Mouse (Mus musculus) retina, postnatal 7 days (tissue): ENCODE data around the gene Tspan5.

Experiments used
- DNase-seq: peaks from one replicate; pipeline ENCODE4 v3.0.0-alpha.2; 2012; ENCODE audit warnings: low read depth, low spot score

Gene Tspan5

DNA sequence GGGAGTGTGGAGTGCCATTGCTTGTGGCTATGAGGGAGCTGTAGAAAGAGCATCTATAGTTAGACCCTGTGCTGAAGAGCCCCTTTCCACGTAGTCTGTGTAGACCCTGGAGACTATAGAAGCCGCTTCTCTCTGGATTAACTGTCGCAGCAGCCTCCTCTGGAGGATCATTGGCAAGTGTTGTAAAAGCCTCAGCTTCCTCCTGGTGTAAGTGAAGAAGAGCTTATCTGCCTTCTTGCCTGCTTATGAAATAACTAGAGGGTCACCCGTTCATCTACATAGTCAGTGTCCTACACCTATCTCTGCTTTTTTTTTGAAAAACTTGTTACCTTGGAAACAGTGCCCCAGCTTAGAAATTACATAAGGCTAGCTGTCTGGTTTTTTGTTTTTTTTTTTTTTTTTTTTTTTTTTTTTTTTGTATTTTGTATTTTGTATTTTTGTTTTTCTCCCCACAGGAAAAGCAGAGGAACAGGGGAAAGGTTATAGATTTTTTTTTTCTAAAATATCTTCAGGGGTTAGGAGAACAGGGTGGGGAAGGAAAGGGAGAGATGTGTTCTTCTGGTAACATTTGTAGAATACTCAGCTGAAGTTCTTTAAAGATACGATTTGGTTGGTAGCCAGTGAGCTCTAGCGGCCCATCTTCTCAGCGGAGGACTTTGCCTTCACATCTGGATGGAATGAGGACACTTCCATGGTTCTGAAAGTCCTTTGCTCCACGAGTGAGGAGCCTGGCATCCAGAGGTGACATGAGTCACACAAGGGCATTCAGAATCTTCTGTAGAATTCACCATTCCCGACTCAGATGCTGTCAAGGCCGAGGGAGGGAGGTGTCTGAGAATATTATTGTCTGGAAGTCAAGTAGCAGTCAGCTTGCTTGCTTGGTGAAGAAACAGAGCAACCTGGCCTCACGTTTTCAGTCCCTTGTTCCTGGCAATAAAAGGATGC lies 62.4 kb downstream of the Tspan5 start:
- no peak for DNase-seq

GRCm38 (mm10) chr3:138807795-138808194 lies 65.8 kb downstream of the Tspan5 start:
- no peak for DNase-seq

DNA sequence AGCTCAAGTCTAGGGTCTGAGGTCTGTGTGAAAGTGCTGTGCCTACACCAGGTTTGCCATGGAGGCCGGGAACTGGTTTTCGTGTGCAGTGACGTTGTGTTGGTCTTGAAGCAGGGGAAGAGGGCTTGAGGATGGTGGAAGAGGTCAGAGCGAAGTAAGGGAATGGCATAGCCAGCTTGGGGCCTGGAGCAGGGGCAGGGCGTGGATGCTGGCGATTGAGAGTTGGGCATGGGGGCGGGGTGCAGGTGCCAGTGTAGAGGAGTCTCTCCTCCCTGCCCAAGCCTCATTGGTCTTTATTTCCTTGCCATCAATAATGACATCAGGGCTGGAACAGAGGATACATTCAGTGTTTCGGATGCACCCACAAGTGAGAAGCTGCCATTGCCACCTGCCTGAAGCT lies 67.5 kb downstream of the Tspan5 start:
- DNase-seq: no peak

DNA sequence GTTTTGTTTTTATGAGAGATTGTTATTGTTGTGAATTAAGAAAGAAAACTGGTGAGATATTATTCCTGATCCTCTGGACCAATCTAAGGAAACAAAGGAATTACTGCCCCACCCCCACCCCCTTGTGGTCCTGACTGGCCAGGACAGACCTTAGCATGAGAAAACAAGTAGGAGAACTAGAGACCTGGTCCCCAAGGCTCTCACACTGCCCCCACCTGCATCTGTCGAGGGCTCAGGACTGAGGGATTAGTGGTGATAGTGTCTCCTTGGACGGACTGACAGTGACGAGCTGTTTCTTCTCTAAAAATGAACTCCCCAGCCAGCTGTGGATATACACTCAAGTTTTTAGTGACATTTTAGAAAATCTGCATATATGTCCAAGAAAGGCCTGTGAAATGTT lies 70.6 kb downstream of the Tspan5 start:
- no peak for DNase-seq

- no peak for DNase-seq
Measured at GRCm38 (mm10) chr3:138813139-138813810, 71.3 kb downstream of the Tspan5 start.

GRCm38 (mm10) chr3:138814457-138814856 lies 72.5 kb downstream of the Tspan5 start:
- no peak for DNase-seq

DNA sequence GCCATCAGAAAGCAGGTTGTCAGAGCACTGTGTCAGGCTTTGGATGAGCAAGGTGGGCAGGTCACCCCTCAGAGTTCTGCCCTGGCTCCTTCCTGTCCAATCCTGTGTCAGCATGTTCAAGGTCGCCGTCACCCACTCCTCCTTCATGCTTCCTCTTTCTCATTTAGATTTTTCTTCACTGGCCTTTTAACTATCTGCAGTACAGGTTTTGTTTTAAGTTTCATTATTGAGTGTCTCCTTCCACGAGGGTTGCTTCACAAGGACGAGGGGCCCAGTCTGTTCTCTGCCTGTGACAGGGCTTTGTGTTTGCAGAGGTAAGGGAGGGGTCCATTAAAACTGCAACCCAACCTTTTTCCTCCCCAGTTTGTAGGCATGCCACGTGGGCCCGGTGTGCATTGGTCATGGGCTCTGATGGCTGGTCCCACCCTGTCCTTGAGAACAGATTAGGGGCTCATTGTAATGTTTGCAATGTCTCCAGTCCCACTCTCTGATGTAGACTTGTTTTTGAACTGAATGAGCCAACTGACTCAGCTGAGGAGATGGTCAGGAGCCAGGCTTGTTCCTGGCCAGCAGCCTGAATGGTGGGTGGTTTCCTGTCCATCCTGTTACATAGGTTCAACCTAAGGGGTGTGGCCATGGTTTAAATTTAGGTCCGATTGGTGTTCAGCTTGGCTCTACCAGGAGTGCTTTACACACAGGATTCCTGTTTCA lies 73.3 kb downstream of the Tspan5 start:
- no peak for DNase-seq

DNA sequence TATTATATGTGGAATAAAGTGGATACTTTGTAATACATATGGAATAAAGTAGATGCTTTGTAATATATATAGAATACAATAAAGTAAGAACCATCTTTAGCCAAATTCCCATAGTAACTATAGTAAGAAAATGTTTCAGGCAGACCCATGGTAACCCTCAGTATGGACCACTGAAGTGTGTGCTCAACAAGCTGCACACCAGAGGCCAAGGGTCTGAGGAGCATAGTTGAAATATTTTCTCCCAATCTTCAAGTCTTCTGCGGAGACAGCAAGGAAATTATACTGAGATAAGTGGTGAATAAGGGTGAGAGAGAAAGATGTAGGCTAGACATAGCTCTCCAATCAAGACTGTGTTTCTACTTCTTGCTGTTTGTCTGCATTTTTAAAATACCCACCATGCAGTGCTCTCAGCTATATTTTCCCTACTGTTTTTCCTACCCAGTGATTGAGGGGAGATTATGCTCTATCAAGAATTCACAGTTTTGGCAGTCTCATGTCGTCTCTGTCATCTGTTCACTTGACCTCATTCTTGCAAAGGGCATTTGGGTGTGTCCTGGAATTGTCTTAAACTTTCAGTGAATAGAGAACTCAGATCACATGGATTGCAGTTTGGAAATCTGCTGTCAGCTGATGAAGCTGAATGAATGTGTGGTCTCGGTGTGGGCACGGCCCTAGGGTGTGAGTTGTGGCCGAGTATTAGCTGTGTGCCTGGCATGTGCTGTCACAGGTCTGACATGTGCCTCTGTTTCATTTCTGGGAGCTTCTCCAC lies 75.1 kb downstream of the Tspan5 start:
- no peak for DNase-seq

DNA sequence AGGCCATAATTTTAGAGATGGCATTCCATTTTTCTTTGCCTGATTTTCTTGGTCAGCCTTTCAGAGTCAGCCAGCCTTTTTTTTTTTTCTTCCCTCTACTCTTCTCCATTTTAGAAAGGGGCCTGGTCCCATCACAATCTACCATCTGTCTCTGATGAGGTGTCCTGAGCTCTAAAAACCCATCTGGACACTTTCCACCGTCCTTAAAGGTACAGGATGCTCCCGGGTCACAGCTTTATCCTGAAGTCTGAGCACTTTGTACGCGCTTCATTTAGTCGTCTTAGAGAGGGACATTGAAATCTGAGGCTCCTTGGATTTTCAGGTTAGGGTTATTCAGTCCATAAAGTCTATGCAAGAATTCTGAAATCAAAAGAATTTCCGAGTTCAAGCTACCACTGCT lies 77.9 kb downstream of the Tspan5 start:
- DNase-seq: no peak

DNA sequence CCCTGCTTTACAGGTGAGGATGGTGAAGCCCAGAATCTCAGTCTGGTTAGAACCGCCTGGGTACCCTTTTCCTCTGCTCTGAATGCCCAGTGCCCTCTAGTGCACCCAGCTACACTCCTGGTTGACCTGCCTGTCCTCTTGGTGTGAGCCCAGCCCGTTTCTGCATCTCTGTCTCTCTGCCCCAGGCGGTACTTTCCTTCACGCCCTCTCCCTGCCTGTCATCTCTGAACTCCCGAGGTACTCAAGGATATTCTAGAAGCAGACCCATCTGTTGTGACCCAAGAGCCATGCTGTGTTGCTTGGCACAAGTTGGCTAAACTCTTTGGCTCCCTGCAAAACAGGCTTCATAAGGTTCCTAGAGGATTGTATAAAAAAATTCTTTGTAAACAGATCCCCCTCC lies 78.3 kb downstream of the Tspan5 start:
- DNase-seq: no peak

DNA sequence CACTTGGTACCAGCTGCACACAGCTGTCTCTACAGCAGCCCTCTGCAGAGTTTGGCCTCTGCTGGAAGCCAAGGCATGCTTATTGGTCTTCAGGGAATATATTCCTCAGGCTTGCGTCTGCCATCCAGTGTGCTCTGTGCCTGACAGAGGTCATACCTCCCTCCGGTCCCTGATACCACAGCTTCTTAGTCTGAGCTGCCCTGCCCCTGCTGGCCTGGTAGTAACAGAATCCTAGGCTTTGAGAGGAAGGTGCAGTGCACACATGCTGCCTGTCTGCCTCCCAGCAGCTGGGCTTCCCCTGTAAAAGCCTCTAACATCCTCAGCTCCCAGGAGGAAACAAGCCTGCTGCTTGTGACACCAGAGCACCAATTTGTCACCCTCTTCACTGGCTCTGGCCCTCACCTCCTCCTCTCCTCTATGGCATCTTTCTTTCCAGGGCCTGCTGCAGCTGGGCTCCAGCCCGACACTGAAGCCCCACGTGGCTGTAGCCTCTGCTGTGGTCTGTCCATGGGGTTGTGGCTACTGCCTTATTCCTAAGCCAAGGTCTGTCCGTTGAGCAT lies 80.0 kb downstream of the Tspan5 start:
- no peak for DNase-seq

GRCm38 (mm10) chr3:138823857-138824256 lies 81.9 kb downstream of the Tspan5 start:
- no peak for DNase-seq

DNA sequence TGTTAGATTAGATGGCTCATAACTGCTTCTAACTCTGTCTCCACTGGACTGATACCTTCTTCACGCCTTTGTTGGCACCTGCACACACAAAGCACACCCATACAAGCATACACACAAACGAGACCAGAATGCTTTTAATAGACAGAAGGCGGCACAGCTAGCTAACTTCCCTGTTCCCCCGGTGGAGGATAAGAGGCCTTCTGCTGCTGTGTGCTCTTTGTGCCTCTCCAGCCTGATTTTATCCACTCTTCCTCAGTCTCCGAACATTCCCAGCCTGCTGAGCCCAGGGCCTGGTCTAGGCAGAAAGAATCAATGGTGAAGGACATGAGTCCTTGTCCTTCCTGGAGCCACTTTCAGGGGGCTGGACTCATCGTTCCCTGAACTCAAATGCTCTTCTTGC lies 83.3 kb downstream of the Tspan5 start:
- no peak for DNase-seq

DNA sequence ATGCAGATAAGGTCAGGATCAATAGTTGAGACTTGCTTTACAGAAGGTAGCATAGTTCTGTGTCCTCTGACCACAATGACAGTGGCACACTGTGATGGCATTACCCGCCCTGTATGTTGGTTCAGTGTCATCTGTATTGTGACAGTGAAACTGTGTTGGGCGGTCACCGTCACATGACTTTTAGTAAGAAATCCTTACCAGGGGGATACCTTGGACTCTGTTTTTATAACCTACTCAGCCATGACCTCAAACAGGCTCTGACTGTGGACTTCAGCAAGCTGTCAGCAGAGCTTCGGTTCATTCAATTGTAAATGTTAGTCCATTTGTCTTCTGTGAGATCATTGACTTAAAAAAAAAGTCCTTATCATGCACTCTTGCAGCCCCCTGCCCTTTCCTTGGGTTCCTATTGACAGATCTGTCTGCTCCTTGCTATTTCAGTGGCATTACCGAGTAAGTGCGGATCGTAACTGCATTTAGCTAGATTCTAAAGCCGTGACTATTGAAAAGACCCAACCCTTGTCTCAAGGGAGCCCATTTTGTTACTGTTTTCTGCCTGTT lies 84.3 kb downstream of the Tspan5 start:
- no peak for DNase-seq

DNA sequence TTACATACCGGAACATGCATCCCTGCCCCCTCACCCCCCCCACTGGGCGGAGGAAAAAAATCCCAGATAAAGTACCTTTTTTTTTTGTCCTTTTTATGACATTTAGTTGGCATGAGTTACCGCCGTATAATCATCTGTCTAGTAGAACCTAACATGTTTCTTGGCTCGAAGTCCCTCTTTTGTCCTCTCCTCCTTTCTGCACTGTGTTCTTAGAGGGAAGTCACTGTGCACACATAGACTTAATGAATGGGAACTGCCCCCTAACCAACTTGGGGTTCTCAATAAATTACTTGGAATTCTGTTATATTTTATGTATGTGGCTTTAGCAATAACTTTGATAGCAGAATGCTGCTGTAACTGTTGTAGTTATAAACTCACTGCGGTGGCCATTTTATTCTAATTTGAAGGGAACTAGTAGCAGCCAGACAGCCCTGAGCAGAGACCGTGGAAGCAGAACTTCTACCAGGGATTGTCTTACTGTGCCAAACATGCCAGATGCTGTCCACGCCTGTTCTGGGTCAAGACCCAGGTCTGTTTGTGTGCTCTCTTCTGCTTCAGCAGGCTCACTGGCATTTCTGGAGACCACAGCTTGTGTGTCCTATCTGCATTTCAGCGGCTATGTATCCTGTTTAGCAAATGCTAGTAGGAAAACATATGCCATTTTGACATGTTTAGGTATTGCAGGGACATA lies 91.0 kb downstream of the Tspan5 start:
- no peak for DNase-seq

- no peak for DNase-seq
Measured at GRCm38 (mm10) chr3:138834174-138834573, 92.2 kb downstream of the Tspan5 start.

DNA sequence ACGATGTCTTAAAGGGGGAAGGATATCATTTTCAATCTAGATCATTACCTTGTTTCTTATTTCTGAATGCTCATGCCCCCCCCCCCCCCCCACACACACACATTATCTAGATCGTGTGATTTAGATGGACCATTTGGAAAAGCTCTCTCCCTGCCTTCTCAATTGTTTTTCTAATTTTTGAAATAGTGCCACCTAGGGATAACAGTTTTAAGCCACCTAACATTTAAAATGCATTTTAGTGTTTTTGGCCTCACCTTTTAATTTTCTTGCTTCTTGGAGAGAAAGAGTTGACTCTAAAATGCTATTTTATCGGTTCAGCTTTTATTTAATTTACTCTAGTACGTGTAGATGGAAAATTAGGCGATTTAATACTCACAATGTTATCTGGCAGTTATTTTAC lies 94.9 kb downstream of the Tspan5 start:
- DNase-seq: no peak

- DNase-seq: no peak
Measured at GRCm38 (mm10) chr3:138837651-138838050, 95.7 kb downstream of the Tspan5 start.

DNA sequence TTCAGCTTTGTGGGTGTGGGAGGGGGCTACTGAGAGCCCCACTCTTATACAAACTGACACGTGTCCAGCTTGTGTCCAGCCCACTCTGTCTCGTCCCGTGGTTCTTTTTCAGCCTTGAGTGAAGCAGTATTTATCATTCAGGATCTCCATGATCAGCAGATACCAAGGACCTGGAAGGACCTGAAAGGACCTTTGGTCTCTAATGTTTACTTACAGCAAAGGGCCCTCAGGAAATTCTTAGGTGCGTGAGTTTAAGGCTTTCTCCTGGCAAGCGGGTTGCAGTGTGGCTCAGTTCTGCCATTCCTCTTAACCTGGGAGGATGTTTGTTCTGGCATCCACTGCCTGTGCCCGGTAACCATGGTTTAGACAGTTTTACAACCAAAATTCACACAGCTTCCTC lies 97.7 kb downstream of the Tspan5 start:
- DNase-seq: no peak

DNA sequence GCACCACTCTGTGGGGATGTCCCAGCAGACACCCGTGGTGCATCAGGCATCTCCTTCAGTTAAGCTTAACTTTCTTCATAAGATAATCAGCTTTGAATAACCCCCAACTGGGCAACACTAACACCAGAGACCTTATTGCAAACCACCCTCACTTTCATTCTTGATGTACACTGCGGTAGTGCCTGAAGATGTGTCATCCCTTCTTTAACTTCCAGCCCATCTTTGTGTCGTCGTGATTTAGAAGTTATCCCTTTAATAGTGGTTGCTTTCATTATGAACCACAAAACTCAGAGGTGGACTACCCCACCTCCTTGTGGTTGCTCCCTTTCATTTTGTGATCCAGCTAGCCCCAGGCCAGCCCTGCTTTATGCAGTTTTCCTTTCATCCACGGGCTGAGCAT lies 99.3 kb downstream of the Tspan5 start:
- DNase-seq: no peak
